Mouse (Mus musculus) liver, adult (tissue): ENCODE measurements around the gene Spns3.

ENCODE experiments used
- GATA4 ChIP-seq: IDR thresholded peaks from 2 replicates; pipeline ENCODE4 v1.6.1; 2014; ENCODE audit warnings: mild to moderate bottlenecking, low read length; ENCODE audit not compliant: insufficient replicate concordance

Gene Spns3

GRCm38 (mm10) chr11:72485157-72485556 is 65.1 kb downstream of the Spns3 start:
- no peak for TF ChIP-seq GATA4

GRCm38 (mm10) chr11:72484549-72484948 is 65.8 kb downstream of the Spns3 start:
- TF ChIP-seq GATA4: peak; percentile 74; the same call in 1 of the 2 replicates

- TF ChIP-seq GATA4: no peak
Measured at GRCm38 (mm10) chr11:72481952-72482351, 68.4 kb downstream of the Spns3 start.

GRCm38 (mm10) chr11:72481313-72481712 is 69.0 kb downstream of the Spns3 start:
- no peak for TF ChIP-seq GATA4

- no peak for TF ChIP-seq GATA4
Measured at GRCm38 (mm10) chr11:72479499-72479898, 70.8 kb downstream of the Spns3 start.

GRCm38 (mm10) chr11:72478228-72478627 is 72.1 kb downstream of the Spns3 start:
- TF ChIP-seq GATA4: no peak

- TF ChIP-seq GATA4: no peak
Measured at GRCm38 (mm10) chr11:72477653-72478052, 72.7 kb downstream of the Spns3 start.

- TF ChIP-seq GATA4: no peak
Measured at GRCm38 (mm10) chr11:72477182-72477581, 73.1 kb downstream of the Spns3 start.

GRCm38 (mm10) chr11:72476074-72476625 is 74.2 kb downstream of the Spns3 start:
- TF ChIP-seq GATA4: no peak

- TF ChIP-seq GATA4: no peak
Measured at GRCm38 (mm10) chr11:72475408-72475807, 74.9 kb downstream of the Spns3 start.

- peak; percentile 94 for TF ChIP-seq GATA4
Measured at GRCm38 (mm10) chr11:72474926-72475325, 75.4 kb downstream of the Spns3 start.

- no peak for TF ChIP-seq GATA4
Measured at GRCm38 (mm10) chr11:72473540-72473939, 76.8 kb downstream of the Spns3 start.

- no peak for TF ChIP-seq GATA4
Measured at GRCm38 (mm10) chr11:72471381-72471780, 78.9 kb downstream of the Spns3 start.

- TF ChIP-seq GATA4: no peak
Measured at GRCm38 (mm10) chr11:72470004-72470403, 80.3 kb downstream of the Spns3 start.

- TF ChIP-seq GATA4: peak; percentile 15; the same call in 1 of the 2 replicates
Measured at GRCm38 (mm10) chr11:72469217-72469616, 81.1 kb downstream of the Spns3 start.

- TF ChIP-seq GATA4: no peak
Measured at GRCm38 (mm10) chr11:72468525-72468924, 81.8 kb downstream of the Spns3 start.
